Mouse (Mus musculus) heart, adult 2 months (tissue): ENCODE results near the gene Gtf2h4.

Experiments
- CTCF ChIP-seq: fragments of 200-600 bp; IDR thresholded peaks from 2 replicates; pipeline ENCODE4 v1.8.1; 2022; ENCODE audit warnings: antibody characterized with exemption, mild to moderate bottlenecking, moderate library complexity
- POLR2A ChIP-seq: fragments of 200-500 bp; IDR thresholded peaks from 2 replicates; pipeline ENCODE4 v1.6.1; 2011; ENCODE audit warnings: mild to moderate bottlenecking, low read depth, low read length, control low read depth; ENCODE audit not compliant: insufficient read depth

DNA sequence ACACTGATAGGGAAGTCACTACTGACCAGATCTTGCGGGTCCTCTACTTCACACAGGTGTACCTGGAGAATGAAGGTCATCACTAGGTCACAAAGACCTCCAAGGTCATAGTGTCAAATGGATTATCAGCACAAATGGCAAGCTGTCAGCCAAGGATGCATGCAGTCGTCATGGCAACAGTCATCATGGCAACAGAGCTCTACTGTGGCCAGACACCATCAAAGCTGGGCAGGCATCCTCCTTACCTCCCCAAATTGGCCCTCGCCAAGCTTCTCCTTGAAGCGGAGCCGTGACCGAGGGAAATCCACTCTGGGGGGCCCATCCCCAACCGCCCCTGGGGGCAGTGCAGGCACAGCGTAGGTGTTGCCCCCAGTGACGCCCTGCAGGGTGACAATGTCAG lies 11.5 kb upstream of the Gtf2h4 start:
- no peak for TF ChIP-seq CTCF
- no peak for TF ChIP-seq POLR2A
